Mouse (Mus musculus): Measurements from ENCODE around the gene Bicdl1.

Gene Bicdl1

GRCm38 (mm10) chr5:115622686-115623085 lies 108.7 kb downstream of the Bicdl1 start:
- no peak for DNase-seq

- DNase-seq, result no peak
Observed at GRCm38 (mm10) chr5:115619690-115620089, 111.7 kb downstream of the Bicdl1 start.

GRCm38 (mm10) chr5:115614948-115615347 lies 116.5 kb downstream of the Bicdl1 start:
- no peak for DNase-seq

GRCm38 (mm10) chr5:115613332-115613731 lies 118.1 kb downstream of the Bicdl1 start:
- no peak for DNase-seq

GRCm38 (mm10) chr5:115611566-115611965 lies 119.9 kb downstream of the Bicdl1 start:
- DNase-seq, result no peak

GRCm38 (mm10) chr5:115603561-115603960 lies 127.9 kb downstream of the Bicdl1 start:
- DNase-seq, result no peak

Measured in kidney, adult 11 months (tissue).